Mouse (Mus musculus) forebrain, embryonic 11.5 days (tissue): ENCODE data around the gene Ccl28. TPM values are rescaled to one million over a fixed set of nuclear protein-coding genes. Genes with fewer than 3 reads are reported as not detected.
"Not testable (repeated sequence)": the region's sequence is repeated elsewhere in the genome, so short reads cannot be mapped to it uniquely, and the experiment has no call there.

Experiments used
- ATAC-seq: fragments of 200-750 bp; cut with Nextera tagmentation; replicated peaks from 2 replicates; pipeline ENCODE4 v1.8.0; 2017; ENCODE audit warnings: moderate TSS enrichment; ENCODE audit not compliant: low FRiP score
- DNase-seq: peaks from one replicate; pipeline ENCODE4 v3.0.0-alpha.2; 2017; ENCODE audit warnings: low spot score
- H3K27ac ChIP-seq: fragments of 300-500 bp; sonication (generic); 2 replicates; pipeline ENCODE4 v1.5.1; 2014; ENCODE audit warnings: low read depth, low read length
- H3K27me3 ChIP-seq: fragments of 300-500 bp; sonication (generic); 2 replicates; pipeline ENCODE4 v1.6.1; 2014; ENCODE audit warnings: mild to moderate bottlenecking, low read length, mixed read lengths; ENCODE audit not compliant: control insufficient read depth, insufficient read depth
- H3K36me3 ChIP-seq: fragments of 300-500 bp; sonication (generic); 2 replicates; pipeline ENCODE4 v1.6.1; 2014; ENCODE audit warnings: mild to moderate bottlenecking, low read length, moderate library complexity, mixed read lengths; ENCODE audit not compliant: control insufficient read depth, insufficient read depth
- H3K4me1 ChIP-seq: fragments of 300-500 bp; sonication (generic); replicated peaks from 2 replicates; pipeline ENCODE4 v1.6.1; 2014; ENCODE audit warnings: low read length, mixed read lengths; ENCODE audit not compliant: control insufficient read depth, insufficient read depth
- H3K4me2 ChIP-seq: fragments of 300-500 bp; sonication (generic); 2 replicates; pipeline ENCODE4 v1.6.1; 2014; ENCODE audit warnings: low read depth, mild to moderate bottlenecking, low read length, moderate library complexity, mixed read lengths; ENCODE audit not compliant: severe bottlenecking
- H3K4me3 ChIP-seq: fragments of 300-500 bp; sonication (generic); 2 replicates; pipeline ENCODE4 v1.5.1; 2014; ENCODE audit warnings: low read depth, low read length
- H3K9ac ChIP-seq: fragments of 300-500 bp; sonication (generic); 2 replicates; pipeline ENCODE4 v1.6.1; 2014; ENCODE audit warnings: low read length
- H3K9me3 ChIP-seq: fragments of 300-500 bp; sonication (generic); 2 replicates; pipeline ENCODE4 v1.6.1; 2016; ENCODE audit warnings: low read length, mixed read lengths; ENCODE audit not compliant: control insufficient read depth
- WGBS: fragments of 180-500 bp; shearing (Covaris S2); extraction: QIAGEN DNeasy Blood & Tissue Kit; methylation state at CpG from one replicate; pipeline ENCODE4 v1.1.7; 2014; 5-methylcytosine and 5-hydroxymethylcytosine counted together
- polyA plus RNA-seq: library from polyadenylated mRNA; unstranded; fragments of >200 nt; fragmentation: Nextera tagmentation; extraction: Ambion mirVana; gene quantifications from 2 replicates; pipeline ENCODE4 v1.2.1, GENCODE M21; 2014

Gene Ccl28
- polyA plus RNA-seq = 0.19 and 0.41 TPM in 2 replicates

GRCm38 (mm10) chr13:119623634-119624033, at the start of gene Ccl28:
Gene Ccl28 (plus strand): TSS chr13:119623819.
- H3K4me3 ChIP-seq = no peak within 1 kb of the TSS
- no peak within 1 kb of the TSS for H3K27ac ChIP-seq
- H3K4me1 ChIP-seq = no peaks in the 10 kb centered on the region
- no peak for DNase-seq
- H3K9me3 ChIP-seq = no peaks in the 10 kb centered on the region; the same call in 1 of the 2 replicates
- no peaks in the 10 kb centered on the region for H3K36me3 ChIP-seq
- no peak within 1 kb of the TSS for H3K4me2 ChIP-seq
- no peaks in the 10 kb centered on the region for H3K27me3 ChIP-seq
- no peak for ATAC-seq
- H3K9ac ChIP-seq = no peak within 1 kb of the TSS
- 85% methylated on average over 6 of the region's 6 CpGs for whole genome bisulfite sequencing

GRCm38 (mm10) chr13:119596321-119597211, 27.1 kb upstream of the Ccl28 start:
- H3K36me3 ChIP-seq, H3K27ac ChIP-seq, H3K4me2 ChIP-seq, H3K9me3 ChIP-seq, H3K9ac ChIP-seq, H3K4me1 ChIP-seq, H3K4me3 ChIP-seq, H3K27me3 ChIP-seq: not testable (repeated sequence)
- 70% methylated on average over 14 of the region's 16 CpGs for WGBS
- DNase-seq (peak; percentile 88), ATAC-seq (peak; percentile 91)

GRCm38 (mm10) chr13:119598466-119598865, 25.2 kb upstream of the Ccl28 start:
- ATAC-seq, H3K27ac ChIP-seq, H3K4me1 ChIP-seq, H3K27me3 ChIP-seq, H3K4me3 ChIP-seq, H3K9ac ChIP-seq, H3K36me3 ChIP-seq, H3K4me2 ChIP-seq, H3K9me3 ChIP-seq: not testable (repeated sequence)
- DNase-seq = peak; percentile 74

- not testable (repeated sequence) for DNase-seq, H3K4me2 ChIP-seq, H3K9ac ChIP-seq, H3K27me3 ChIP-seq, H3K4me3 ChIP-seq, H3K4me1 ChIP-seq, ATAC-seq, H3K36me3 ChIP-seq, H3K9me3 ChIP-seq, H3K27ac ChIP-seq
- WGBS = 72% methylated on average over 12 of the region's 12 CpGs
These were observed 24.6 kb upstream of the Ccl28 start for GRCm38 (mm10) chr13:119599066-119599465.

GRCm38 (mm10) chr13:119599498-119599897, 24.1 kb upstream of the Ccl28 start:
- H3K4me2 ChIP-seq = not testable (repeated sequence)

GRCm38 (mm10) chr13:119600166-119600565, 23.5 kb upstream of the Ccl28 start:
- H3K27me3 ChIP-seq, H3K4me1 ChIP-seq, H3K4me2 ChIP-seq, H3K27ac ChIP-seq, H3K4me3 ChIP-seq, H3K9me3 ChIP-seq, H3K9ac ChIP-seq, H3K36me3 ChIP-seq, ATAC-seq: not testable (repeated sequence)
- peak; percentile 94 for DNase-seq

More at GRCm38 (mm10) chr13:119599498-119599897, 24.1 kb upstream of the Ccl28 start:
- H3K27ac ChIP-seq, H3K36me3 ChIP-seq, H3K4me3 ChIP-seq, ATAC-seq, H3K9me3 ChIP-seq, H3K9ac ChIP-seq, H3K27me3 ChIP-seq, H3K4me1 ChIP-seq: not testable (repeated sequence)
- WGBS = 77% methylated on average over 2 of the region's 2 CpGs
- peak; percentile 58 for DNase-seq

- not testable (repeated sequence) for H3K9ac ChIP-seq, H3K4me3 ChIP-seq, H3K36me3 ChIP-seq, ATAC-seq, H3K4me2 ChIP-seq, H3K27me3 ChIP-seq, H3K9me3 ChIP-seq, H3K4me1 ChIP-seq, H3K27ac ChIP-seq
- 51% methylated on average over 12 of the region's 13 CpGs for WGBS
- peak; percentile 84 for DNase-seq
These were observed 20.8 kb upstream of the Ccl28 start for GRCm38 (mm10) chr13:119602688-119603331.

GRCm38 (mm10) chr13:119603890-119604289, 19.7 kb upstream of the Ccl28 start:
- ATAC-seq (peak; percentile 11; the same call in 1 of the 2 replicates), DNase-seq (peak; percentile 68)
- WGBS = 92% methylated on average over 6 of the region's 8 CpGs
- not testable (repeated sequence) for H3K27ac ChIP-seq, H3K27me3 ChIP-seq, H3K4me1 ChIP-seq, H3K9ac ChIP-seq, H3K36me3 ChIP-seq, H3K4me2 ChIP-seq, H3K4me3 ChIP-seq, H3K9me3 ChIP-seq
